Mouse (Mus musculus): Measurements from ENCODE around the gene Ciao2a.

- TF ChIP-seq POLR2A (IDR thresholded peaks at IDR 0.05; ENCODE audit: insufficient read depth, low read length) = no peak
- no peak for TF ChIP-seq CTCF (IDR thresholded peaks at IDR 0.05; ENCODE audit: low read depth, low read length)
- no peak for TF ChIP-seq EP300 (IDR thresholded peaks at IDR 0.05; ENCODE audit: insufficient read depth, low read depth, low read length)
Observed at GRCm38 (mm10) chr9:66116890-66117289, 9.5 kb upstream of the Ciao2a start.

Data from ES-Bruce4 (cell line).